Mouse (Mus musculus): ENCODE results near the gene Macrod1. TPM values are rescaled to one million over a fixed set of nuclear protein-coding genes. Genes with fewer than 3 reads are reported as not detected.
A peak's percentile ranks its signal among the peaks of the same experiment; 100 is the strongest.

Macrod1 gene
- polyA plus RNA-seq, 1 experiment: 13.4 TPM

GRCm38 (mm10) chr19:7151300-7151926 lies 94.8 kb downstream of the Macrod1 start:
- WGBS: 91% methylated on average over 7 of the region's 7 CpGs
- no peaks in the 10 kb centered on the region for H3K36me3 ChIP-seq (ENCODE audit: control insufficient read depth, insufficient read depth, low read length)
- no peaks in the 10 kb centered on the region for H3K27me3 ChIP-seq (ENCODE audit: control insufficient read depth, insufficient read depth, low read length)
- DNase-seq (ENCODE audit: low read depth in 1 of 2, low spot score in 2 of 2): no peak
- no peak overlapping the region for H3K27ac ChIP-seq (ENCODE audit: insufficient read depth, low read length)
- no peaks in the 10 kb centered on the region for H3K4me1 ChIP-seq (ENCODE audit: control insufficient read depth, insufficient read depth, insufficient read length)
- TF ChIP-seq CTCF (IDR thresholded peaks at IDR 0.05; ENCODE audit: extremely low read depth, insufficient read depth, insufficient read length, insufficient replicate concordance) (no peak), POLR2A (IDR thresholded peaks at IDR 0.05; ENCODE audit: low read depth, low read length) (no peak)
- no peak overlapping the region for H3K4me3 ChIP-seq (ENCODE audit: extremely low read depth, insufficient read depth, insufficient read length)

- Histone ChIP-seq H3K4me3 (ENCODE audit: extremely low read depth, insufficient read depth, insufficient read length) (no peak overlapping the region), H3K36me3 (ENCODE audit: control insufficient read depth, insufficient read depth, low read length) (no peaks in the 10 kb centered on the region), H3K4me1 (ENCODE audit: control insufficient read depth, insufficient read depth, insufficient read length) (no peaks in the 10 kb centered on the region), H3K27me3 (ENCODE audit: control insufficient read depth, insufficient read depth, low read length) (no peaks in the 10 kb centered on the region), H3K27ac (ENCODE audit: insufficient read depth, low read length) (no peak overlapping the region)
- no peak for DNase-seq (ENCODE audit: low read depth in 1 of 2, low spot score in 2 of 2)
- 86% methylated on average over 6 of the region's 6 CpGs for WGBS
- TF ChIP-seq POLR2A (IDR thresholded peaks at IDR 0.05; ENCODE audit: low read depth, low read length) (no peak), CTCF (IDR thresholded peaks at IDR 0.05; ENCODE audit: extremely low read depth, insufficient read depth, insufficient read length, insufficient replicate concordance) (no peak)
These were observed 95.5 kb downstream of the Macrod1 start for GRCm38 (mm10) chr19:7151927-7152653.

- 60% methylated on average over 7 of the region's 7 CpGs for WGBS
- Histone ChIP-seq H3K27me3 (ENCODE audit: control insufficient read depth, insufficient read depth, low read length) (no peaks in the 10 kb centered on the region), H3K4me1 (ENCODE audit: control insufficient read depth, insufficient read depth, insufficient read length) (no peaks in the 10 kb centered on the region)
These were observed 96.6 kb downstream of the Macrod1 start for GRCm38 (mm10) chr19:7153232-7153631.

GRCm38 (mm10) chr19:7155196-7155595 lies 98.6 kb downstream of the Macrod1 start:
- Histone ChIP-seq H3K27ac (ENCODE audit: insufficient read depth, low read length) (no peak overlapping the region), H3K4me3 (ENCODE audit: extremely low read depth, insufficient read depth, insufficient read length) (no peak overlapping the region), H3K27me3 (ENCODE audit: control insufficient read depth, insufficient read depth, low read length) (no peaks in the 10 kb centered on the region), H3K36me3 (ENCODE audit: control insufficient read depth, insufficient read depth, low read length) (no peaks in the 10 kb centered on the region), H3K4me1 (ENCODE audit: control insufficient read depth, insufficient read depth, insufficient read length) (no peaks in the 10 kb centered on the region)
- TF ChIP-seq POLR2A (IDR thresholded peaks at IDR 0.05; ENCODE audit: low read depth, low read length): no peak
- no peak for TF ChIP-seq CTCF (IDR thresholded peaks at IDR 0.05; ENCODE audit: extremely low read depth, insufficient read depth, insufficient read length, insufficient replicate concordance)
- 91% methylated on average over 6 of the region's 6 CpGs for WGBS
- DNase-seq (ENCODE audit: low read depth in 1 of 2, low spot score in 2 of 2): no peak

More at GRCm38 (mm10) chr19:7153232-7153631, 96.6 kb downstream of the Macrod1 start:
- Histone ChIP-seq H3K36me3 (ENCODE audit: control insufficient read depth, insufficient read depth, low read length) (no peaks in the 10 kb centered on the region), H3K4me3 (ENCODE audit: extremely low read depth, insufficient read depth, insufficient read length) (no peak overlapping the region), H3K27ac (ENCODE audit: insufficient read depth, low read length) (no peak overlapping the region)
- TF ChIP-seq CTCF (IDR thresholded peaks at IDR 0.05; ENCODE audit: extremely low read depth, insufficient read depth, insufficient read length, insufficient replicate concordance) (no peak), POLR2A (IDR thresholded peaks at IDR 0.05; ENCODE audit: low read depth, low read length) (no peak)
- no peak for DNase-seq (ENCODE audit: low read depth in 1 of 2, low spot score in 2 of 2)

- DNase-seq (ENCODE audit: low read depth in 1 of 2, low spot score in 2 of 2): no peak
- no peak for TF ChIP-seq CTCF (IDR thresholded peaks at IDR 0.05; ENCODE audit: extremely low read depth, insufficient read depth, insufficient read length, insufficient replicate concordance)
- WGBS: 91% methylated on average over 14 of the region's 14 CpGs
- no peaks in the 10 kb centered on the region for H3K27me3 ChIP-seq (ENCODE audit: control insufficient read depth, insufficient read depth, low read length)
- H3K4me3 ChIP-seq (ENCODE audit: extremely low read depth, insufficient read depth, insufficient read length): no peak overlapping the region
- no peak overlapping the region for H3K27ac ChIP-seq (ENCODE audit: insufficient read depth, low read length)
- H3K36me3 ChIP-seq (ENCODE audit: control insufficient read depth, insufficient read depth, low read length): no peaks in the 10 kb centered on the region
- no peaks in the 10 kb centered on the region for H3K4me1 ChIP-seq (ENCODE audit: control insufficient read depth, insufficient read depth, insufficient read length)
These were observed 101.1 kb downstream of the Macrod1 start for GRCm38 (mm10) chr19:7157734-7158133.

- Histone ChIP-seq H3K4me3 (ENCODE audit: extremely low read depth, insufficient read depth, insufficient read length) (no peak overlapping the region), H3K36me3 (ENCODE audit: control insufficient read depth, insufficient read depth, low read length) (no peaks in the 10 kb centered on the region), H3K4me1 (ENCODE audit: control insufficient read depth, insufficient read depth, insufficient read length) (peaks cover 5% of the 10 kb centered on the region; the same call in 1 of the 2 replicates), H3K27me3 (ENCODE audit: control insufficient read depth, insufficient read depth, low read length) (peaks cover 12% of the 10 kb centered on the region), H3K27ac (ENCODE audit: insufficient read depth, low read length) (no peak overlapping the region)
- TF ChIP-seq CTCF (IDR thresholded peaks at IDR 0.05; ENCODE audit: extremely low read depth, insufficient read depth, insufficient read length, insufficient replicate concordance): peak; percentile 21; the same call in 1 of the 2 replicates
- TF ChIP-seq POLR2A (IDR thresholded peaks at IDR 0.05; ENCODE audit: low read depth, low read length): no peak
- WGBS: 69% methylated on average over 14 of the region's 14 CpGs
- no peak for DNase-seq (ENCODE audit: low read depth in 1 of 2, low spot score in 2 of 2)
These were observed 103.7 kb downstream of the Macrod1 start for GRCm38 (mm10) chr19:7160151-7160906.

Measured in spleen, adult 2 months (tissue).